Mouse (Mus musculus) left cerebral cortex, postnatal 4 days (tissue): Measurements from ENCODE around the gene Agl. TPM values are rescaled to one million over a fixed set of nuclear protein-coding genes. Genes with fewer than 3 reads are reported as not detected.
"Not testable (repeated sequence)": the region's sequence is repeated elsewhere in the genome, so short reads cannot be mapped to it uniquely, and the experiment has no call there.

Experiments
- DNase-seq: peaks from one replicate; pipeline ENCODE4 v3.0.0-alpha.2; 2022
- intact Hi-C: fragments of 180-260 bp; cut with DNase I; formaldehyde crosslinking; loops from one replicate; pipeline ENCODE4 v1.15.1; 2025
- total RNA-seq, 2 experiments: library from RNA; stranded (reverse); gene quantifications; 2 replicates each; pipeline ENCODE4 v1.2.3; 2021

Gene Agl
- total RNA-seq, 2 experiments from 2014 or later = 30.8 to 31.0 TPM

DNA sequence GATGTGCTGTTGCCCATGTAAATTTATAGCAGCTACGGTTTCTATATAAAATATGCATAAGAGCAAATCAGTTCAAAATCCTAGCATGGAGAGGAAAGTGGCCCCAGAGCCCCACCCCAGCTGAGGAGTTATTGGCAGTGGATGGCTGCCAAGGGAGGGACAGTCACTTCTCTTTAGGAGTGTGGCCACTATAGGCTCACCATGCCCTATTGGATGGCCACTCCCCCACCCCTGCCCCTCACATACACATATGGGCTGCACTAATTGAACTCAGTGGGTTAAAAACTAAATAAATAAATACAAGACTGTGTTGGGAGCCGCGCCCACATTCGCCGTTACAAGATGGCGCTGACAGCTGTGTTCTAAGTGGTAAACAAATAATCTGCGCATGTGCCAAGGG lies 9.3 kb upstream of the Agl start:
- no peak for DNase-seq

DNA sequence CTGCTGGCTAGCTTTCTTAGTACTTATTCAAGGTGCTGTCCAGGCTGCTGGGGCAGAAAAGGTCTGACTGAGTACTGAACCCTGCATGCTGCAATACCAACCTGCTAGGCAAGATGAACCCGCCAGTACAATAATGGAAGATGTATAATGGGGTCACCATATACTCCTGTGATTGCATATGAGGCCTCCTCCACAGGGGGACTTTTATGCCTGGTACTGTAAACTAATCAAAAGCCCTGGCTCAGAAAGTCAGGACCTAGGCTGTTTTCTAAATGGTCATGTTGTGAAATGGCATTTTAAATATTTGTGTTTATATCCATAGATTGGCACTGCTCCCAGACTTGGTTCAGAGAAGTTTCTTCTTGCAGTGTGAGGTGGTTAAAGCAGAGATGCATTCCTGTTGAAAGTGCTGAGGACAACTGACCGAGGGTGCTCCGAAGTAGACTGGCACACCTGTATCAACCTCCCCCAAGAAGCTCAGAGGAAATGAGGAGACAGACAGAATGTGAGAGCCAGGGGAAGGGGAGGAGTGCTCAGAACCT lies 8.8 kb upstream of the Agl start:
- intact Hi-C loops = no loop called here
- no peak for DNase-seq

More for the DNA sequence above, 9.3 kb upstream of the Agl start:
- intact Hi-C loops = no loop called here

DNA sequence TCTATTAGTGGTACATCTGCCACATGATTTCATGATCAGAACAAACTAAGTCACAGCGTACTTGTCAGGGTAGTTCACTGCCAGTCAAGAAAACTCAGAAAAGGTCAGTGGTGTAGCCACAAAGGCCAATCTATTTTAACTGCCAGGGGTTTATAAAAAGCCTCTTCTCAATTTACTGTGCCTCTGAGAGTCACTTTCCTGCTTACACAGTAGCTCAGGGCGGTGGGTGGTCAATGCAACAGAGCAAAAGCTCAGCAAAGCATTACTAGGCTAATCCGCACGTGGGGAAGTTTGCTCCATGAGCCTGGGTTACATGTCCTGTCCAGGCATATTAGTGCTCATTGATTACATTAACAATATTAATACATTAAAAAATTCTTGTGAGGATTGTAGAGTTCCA lies 8.0 kb upstream of the Agl start:
- no peak for DNase-seq
- intact Hi-C loops = no loop called here

DNA sequence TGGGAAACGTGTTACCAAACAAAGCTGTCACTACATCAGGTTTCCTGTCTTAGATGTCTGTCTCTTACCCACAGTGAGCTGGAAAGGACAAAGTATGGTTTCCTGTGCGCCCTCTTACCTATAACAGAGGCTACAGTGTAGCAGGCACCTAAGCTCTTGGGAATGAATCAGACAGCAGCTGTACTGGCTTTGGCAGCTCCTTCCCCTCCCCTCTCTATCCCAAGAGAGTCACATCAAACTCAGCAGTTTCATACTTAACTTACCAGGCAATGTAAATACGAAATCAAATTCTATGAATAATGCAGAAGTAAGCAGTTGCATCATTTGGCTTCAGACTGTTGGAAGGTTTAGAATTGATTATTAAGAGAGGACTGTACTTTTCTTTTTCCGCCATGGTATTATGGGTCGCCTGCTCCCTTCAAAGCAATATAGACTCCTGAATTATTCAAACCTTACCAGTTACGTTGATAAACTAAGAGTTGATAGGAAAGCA lies 7.4 kb upstream of the Agl start:
- intact Hi-C loops = no loop called here
- DNase-seq = no peak

DNA sequence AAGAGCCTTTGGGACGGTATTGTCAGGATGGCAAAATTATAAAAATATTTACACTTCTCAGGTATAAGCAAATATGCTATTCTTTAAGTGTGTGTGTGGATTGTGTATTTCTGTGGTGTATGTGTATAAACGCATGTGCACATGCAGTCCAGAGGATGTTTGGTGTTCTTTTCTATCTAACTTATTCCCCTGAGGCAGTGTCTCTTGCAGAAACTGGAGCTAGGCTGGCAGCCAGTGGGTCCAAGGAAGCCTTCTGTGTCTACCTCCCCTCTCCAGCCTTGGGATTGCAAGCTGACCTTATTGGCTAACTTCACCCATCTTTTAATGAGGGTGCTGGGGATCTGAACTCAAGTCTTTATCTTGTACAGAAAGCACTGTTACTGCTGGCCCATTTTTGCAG lies 5.0 kb upstream of the Agl start:
- intact Hi-C loops = no loop called here
- no peak for DNase-seq

DNA sequence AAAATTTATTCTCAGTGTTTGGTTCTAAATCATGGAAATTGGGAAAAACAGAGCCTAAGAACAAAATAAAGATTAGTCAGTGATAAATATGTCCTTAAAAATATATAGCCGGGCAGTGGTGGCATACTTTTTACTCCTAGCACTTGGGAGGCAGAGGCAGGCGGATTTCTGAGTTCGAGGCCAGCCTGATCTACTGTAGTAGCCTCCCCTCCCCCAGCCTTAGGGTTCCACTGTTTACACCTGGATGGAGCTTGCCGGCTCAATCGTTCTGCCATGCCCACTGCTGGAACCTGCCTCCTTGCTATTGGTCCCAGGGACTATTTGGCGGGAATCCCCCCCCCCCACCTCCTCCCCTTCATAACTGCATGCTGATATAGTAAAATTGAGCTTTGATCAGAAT lies 2.4 kb upstream of the Agl start:
- DNase-seq, intact Hi-C loops: not testable (repeated sequence)

DNA sequence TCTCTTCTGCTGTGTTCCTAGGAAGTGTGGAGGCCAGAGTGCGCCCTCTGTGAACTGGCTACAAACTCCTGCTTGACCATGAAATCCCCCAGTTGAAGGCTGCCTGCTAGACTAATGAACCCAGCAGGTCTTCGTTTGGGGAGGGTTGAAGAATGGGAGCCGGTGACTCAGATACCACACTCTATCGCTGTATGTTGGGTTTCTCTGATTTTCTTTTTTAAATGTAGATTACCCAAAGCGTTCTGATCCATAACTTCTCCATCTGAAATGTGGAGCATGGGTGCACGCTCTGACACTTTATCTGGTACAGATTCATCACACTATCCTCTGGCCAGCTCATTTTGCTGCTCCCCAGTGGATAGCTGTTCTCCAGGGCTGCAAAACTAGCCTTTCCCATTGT lies 1.3 kb upstream of the Agl start:
- intact Hi-C loops = no loop called here
- no peak for DNase-seq

DNA sequence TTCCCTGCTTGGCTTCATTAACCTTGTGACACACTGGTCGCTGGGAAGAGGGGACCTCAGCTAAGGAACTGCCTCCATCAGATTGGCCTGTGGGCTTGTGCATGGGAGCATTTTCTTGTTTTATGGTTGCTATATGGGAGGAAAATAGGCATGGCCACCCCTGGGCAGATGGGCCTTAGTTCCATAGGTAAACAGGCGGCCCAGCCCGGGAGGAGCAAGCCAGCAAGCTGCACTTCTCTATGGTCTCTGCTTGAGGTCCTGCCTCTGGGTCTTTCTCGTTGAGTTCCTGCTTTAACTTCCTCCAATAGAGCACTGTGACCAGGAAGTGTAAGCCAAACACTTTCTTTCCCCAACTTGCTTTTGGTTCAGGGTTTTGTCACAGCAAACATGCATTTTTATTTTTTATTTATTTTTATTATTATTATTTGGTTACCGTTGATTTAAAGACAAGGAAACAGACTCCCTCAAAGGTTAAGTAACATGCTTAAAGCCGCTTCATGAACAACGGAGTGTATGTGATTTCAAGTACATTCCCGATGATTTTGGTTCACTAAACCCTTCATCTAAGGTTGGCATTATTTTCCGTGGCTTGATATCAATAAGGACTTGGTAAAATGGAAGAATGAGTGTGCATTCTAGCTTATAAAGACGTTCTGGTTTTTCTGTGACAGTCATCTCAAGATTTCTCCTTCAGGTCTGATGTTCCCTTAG lies 696 bp upstream of the Agl start:
- DNase-seq = peak; percentile 3
- intact Hi-C loops = no loop called here

DNA sequence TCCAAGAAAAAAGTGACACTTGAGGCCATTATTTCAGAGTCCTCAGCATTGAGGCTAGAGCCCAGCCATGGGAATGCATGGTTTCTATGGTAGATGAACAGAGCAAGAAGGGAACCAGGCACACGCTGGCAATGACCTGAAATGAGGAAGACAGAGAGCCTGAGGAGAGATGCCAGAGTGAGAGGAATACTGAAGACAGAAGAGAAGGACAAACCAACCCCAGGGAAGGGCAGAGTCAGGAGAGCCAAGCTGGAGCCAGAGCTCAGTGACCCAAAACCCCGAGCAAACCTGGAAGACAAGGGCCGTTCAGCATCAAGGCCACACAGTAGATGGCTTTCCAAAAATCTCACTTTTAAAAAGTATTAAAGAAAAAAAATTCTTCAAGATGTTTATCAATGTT lies 2.1 kb downstream of the Agl start:
- DNase-seq = no peak

DNA sequence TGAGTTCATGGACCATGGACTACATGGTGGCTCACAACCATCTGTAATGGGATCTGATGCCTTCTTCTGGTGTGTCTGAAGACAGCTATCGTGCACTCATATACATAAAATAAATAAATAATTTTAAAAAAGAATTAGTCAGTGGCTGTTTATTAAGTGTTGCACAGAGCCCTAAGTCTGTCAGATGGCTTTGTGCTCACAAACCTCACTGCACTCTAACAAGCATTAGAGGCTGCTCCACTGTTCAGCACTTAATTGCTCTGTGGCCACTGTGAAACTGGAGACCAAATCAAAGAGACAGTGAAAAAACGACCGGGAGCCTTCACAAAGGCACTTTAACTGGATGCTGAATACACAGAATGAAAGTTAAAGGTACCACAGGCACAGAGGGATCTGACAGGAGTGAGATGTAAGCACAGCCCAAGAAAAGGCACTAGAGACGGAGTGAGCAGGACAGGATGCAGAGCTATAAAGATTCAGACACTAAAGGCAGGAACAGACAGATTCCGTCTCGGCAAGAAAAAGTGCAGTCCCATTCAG lies 3.1 kb downstream of the Agl start:
- no peak for DNase-seq
- intact Hi-C loops = no loop called here

More for the DNA sequence above, 2.1 kb downstream of the Agl start:
- intact Hi-C loops = no loop called here

DNA sequence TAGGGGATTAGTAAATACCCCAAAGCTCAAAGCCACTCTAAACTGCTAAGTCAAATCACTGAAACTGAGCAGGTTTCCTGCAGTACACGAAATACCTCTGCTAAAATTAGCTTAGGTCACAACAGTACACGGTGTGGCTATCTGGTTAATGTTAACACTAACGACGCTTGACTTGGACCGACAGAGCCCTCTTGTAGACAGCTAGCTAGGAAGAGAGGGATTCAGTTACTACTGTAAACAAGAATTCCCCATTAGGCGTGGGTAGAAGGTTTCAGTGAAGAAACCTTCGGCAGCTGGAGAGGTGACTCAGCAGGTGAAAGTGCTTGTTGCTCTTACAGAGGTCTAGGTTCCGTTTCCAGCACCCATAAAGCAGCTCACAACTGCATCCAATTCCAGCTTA lies 6.2 kb downstream of the Agl start:
- intact Hi-C loops = no loop called here

DNA sequence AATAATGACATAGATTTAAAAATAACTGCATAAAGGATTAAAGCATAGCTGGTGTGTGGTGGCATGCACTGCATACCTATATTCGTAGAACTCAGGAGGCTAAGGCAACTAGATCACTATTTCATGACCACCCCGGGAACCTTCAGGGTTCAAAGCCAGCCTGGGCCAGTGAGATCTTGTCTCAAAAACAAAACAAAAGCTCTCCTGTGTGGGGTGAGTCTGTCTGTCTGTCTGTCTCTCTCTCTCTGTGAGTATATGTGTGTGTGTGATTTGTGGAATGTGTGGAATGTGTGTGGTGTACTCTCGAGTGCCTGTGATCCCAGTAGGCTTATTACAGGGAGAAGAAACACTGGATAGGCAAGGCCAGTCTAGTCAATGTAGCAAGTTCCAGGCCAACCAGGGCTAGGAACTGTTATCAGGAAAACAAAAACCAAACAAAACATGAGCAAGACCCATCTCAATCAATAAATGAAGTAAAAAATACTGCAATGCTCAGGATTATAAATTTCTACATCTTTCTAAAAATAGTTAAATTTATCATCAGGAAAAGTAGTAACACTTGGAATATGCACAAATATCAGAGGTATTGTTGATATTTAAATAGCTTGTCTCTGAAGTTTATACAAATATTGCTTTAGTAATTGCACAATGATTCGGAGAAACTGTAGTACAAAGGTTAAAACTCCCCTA lies 9.0 kb downstream of the Agl start:
- DNase-seq = no peak
- intact Hi-C loops = no loop called here

More for the DNA sequence above, 6.2 kb downstream of the Agl start:
- no peak for DNase-seq

DNA sequence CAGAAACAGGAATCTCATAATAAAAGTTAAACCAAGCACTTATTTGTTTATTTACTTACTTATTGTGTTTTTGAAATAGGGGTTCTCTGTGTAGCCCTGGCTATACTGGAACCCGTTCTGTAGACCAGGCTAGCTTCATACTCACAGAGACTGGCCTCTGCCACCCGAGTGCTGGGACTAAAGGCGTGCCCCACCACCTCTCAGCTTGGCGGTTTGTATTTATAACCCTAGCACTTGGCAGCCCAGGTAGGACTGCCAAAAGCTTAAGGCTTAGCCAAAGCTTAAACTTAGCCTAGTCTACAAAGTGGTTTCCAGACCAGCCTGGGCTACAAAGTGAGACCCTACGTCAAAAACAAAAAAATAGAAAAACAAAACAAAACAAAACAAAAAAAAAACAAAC lies 19.1 kb downstream of the Agl start:
- intact Hi-C loops = no loop called here
- no peak for DNase-seq

DNA sequence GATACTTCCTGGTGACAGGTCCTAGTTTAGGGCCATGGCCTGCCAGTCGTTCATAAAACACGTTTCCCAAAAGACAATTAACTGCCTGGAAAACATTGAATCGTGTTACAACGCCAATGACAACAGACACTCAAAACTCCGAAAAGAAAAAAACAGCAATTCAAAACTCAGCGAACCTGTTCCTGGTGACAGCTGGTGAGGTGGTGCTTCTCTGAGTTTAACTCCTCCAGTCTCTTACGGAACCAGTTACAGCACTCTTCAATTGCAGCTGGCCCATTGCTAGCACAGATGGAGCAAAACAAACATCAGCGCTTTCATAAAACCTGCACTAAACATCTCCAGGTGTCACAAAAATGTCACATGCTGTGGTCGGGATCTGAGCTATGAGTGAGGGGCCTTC lies 21.4 kb downstream of the Agl start:
- intact Hi-C loops = no loop called here
- no peak for DNase-seq

DNA sequence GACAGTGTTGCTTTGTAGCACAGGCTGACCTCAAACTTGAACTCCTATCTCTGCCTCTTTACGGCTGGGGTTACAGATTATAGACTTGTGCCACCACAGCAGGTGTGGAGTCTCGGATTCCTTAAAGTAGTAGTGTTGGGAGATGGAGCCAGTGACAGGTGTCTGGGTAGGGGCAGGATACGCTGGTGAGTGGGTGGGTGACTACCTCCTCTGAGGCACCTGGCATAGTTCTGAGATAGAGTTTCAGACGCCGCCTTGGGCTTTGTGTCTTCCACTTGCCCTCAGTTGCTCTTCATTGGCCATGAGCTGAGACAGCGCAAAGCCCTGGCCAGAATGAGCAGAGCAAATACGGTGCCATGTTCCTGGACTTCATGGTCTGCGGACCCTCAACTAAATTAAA lies 22.1 kb downstream of the Agl start:
- no peak for DNase-seq
- intact Hi-C loops = no loop called here

DNA sequence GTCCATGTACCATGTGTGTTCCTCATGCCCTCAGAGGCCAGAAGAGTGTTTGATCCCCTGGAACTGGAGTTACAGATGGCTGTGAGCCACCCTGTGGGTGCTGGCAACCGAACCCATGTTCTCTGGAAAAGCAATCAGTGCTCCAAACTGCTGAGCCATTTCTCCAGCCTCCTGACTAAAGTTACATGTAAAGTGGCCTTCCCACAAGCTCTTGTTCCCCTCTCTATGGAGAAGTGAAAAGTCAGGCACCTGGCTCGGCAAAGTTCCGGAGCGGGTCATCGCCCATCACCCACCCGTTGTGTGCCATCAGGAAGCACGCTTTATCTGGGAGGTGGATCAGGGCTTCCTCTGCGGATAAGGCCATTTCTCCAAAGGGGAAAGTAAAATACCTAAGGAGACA lies 23.2 kb downstream of the Agl start:
- intact Hi-C loops = no loop called here
- DNase-seq = no peak

DNA sequence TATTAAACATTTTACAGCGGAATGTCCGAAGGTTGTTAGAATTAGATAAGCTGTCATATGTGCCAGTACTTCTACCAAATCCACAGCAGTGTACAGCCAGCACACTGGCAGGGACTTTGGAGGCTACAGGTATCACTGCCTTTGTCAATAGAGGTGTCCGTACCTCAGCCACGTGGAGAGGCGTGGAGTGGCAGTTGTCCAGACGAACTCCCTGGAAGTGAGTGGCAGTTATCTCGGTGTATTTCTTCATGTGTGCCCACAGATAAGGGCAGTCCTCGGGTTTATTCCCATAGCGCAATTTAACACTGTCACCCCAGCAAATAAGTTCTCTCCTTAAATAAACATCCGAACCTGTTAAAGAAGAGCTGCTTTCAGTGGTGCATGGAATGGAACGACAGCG lies 23.7 kb downstream of the Agl start:
- DNase-seq = no peak
- intact Hi-C loops = no loop called here

DNA sequence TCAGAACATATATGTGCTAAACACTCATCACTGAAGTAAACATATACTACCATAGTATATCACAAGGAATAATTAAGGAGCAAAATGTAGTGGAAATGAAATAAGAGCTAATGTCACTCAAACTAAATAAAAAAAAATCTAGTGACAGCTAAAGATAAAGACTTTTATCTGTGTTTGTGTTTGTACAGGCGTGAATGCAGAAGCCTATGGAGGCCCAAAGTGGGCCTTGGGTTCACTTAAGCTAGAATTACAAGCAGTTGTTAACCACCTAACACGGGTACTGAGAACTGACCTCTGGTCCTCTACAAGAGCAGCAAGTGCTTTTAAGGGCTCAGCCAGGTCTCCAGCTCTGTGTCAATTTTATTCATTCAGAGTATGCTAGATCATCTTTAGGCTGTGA lies 31.0 kb downstream of the Agl start:
- intact Hi-C loops = loop anchor here (10.0 kb wide), 3 partner anchors 58 to 282 kb away; no protein-coding TSS in a partner anchor
- no peak for DNase-seq

DNA sequence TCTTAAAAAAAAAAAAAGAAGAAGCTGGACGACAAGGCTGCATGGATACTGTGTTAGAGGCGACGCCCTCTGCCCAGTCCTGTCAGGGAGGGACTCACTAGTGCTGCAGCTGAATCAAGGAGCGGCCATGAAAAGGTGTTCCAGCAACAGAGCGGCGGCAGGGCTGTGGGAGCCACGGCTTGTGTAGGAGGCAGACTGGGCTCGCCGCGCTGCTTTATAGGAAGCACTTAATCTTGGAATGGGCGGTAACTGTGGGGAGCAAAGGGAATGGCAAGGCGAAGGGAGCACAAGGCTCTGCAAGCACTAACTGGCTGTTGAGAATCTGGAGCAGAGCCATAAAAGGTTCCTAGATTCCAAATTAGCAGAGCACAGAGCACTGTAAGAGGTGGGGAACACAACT lies 34.1 kb downstream of the Agl start:
- no peak for DNase-seq
- intact Hi-C loops = loop anchor here (10.0 kb wide), 3 partner anchors 61 to 279 kb away; no protein-coding TSS in a partner anchor

DNA sequence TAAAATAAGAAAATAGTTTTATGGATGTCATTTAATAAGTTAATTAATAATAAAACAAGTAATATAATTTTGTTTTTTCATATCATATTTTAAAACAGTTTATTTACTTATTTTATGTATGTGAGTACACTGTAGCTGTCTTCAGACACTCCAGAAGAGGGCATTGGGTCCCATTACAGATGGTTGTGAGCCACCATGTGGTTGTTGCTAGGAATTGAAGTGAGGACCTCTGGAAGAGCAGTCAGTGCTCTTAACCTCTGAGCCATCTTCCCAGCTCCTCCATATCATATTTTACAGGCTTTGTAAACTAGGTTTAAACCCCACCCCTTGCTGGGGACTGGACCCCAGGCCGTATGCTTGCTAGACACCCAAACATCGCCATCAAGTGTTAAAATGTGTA lies 36.4 kb downstream of the Agl start:
- intact Hi-C loops = loop anchor here (10.0 kb wide), 3 partner anchors 63 to 277 kb away; no protein-coding TSS in a partner anchor
- DNase-seq = no peak

DNA sequence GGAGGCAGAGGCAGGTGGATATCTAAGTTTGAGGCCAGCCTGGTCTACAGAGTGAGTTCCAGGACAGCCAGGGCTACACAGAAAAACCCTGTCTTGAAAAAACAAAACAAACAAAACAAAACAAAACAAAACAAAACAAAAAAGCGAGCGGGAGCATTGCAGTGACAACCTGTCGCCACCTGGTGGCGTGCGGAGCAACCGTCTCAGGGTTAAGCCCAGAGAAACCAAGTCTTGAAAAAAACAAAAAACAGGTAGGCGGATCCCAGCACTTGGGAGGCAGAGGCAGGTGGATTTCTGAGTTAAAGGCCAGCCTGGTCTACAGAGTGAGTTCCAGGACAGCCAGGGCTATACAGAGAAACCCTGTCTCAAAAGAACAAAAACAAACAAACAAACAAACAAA lies 41.0 kb downstream of the Agl start:
- intact Hi-C loops, DNase-seq: not testable (repeated sequence)

DNA sequence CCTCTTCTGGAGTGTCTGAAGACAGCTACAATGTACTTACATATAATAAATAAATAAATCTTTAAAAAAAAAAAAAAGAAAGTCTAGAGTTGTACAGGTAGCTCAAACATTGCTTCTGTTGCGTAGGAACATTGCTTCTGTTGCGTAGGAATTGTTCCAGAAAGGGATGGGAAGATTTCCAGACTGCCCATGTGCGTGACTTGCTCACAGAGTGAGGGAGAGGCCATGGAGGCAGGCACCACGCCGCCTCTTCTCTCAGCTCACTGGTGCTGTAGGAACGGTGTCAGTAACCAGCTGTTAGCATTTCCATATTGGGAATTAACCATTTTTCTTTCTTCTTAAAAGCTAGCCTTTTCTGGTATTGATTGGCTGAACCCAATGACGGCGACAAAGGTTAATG lies 55.1 kb downstream of the Agl start:
- no peak for DNase-seq
- intact Hi-C loops = loop anchor here (5.0 kb wide), 1 partner anchor 161 kb away; the partner anchor contains the start of gene Sass6
